Mouse (Mus musculus) E14TG2a.4 (cell line): ENCODE results near the gene Prr12.

Experiments
- CTCF ChIP-seq: conservative IDR thresholded peaks from 2 replicates; pipeline ENCODE4 v1.5.1; 2014; ENCODE audit warnings: low read length
- POU5F1 ChIP-seq: IDR thresholded peaks from 2 replicates; pipeline ENCODE4 v1.6.1; 2014; ENCODE audit warnings: low read length, borderline replicate concordance

DNA sequence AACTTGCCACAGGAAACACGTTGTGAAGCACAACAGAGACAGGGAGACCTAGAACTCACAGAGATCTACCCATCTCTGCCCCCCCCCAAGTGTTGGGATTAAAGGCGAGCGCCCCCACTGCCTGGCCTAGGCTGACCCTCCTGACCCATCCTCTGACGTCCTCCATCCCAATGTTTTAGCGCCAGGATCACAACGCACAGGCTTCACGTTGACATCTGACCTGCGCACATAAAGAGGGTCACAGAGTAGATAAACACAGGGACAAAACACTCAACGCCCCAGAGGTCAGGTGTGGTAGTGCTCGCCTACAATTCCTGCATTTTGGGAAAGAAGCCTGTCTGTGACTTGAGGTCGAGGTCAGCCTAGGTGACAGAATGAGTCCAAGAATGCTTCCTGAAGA, 16.0 kb downstream of the Prr12 start:
- TF ChIP-seq CTCF: no peak
- no peak for TF ChIP-seq POU5F1
